Mouse (Mus musculus) midbrain, embryonic 10.5 days (tissue): ENCODE results near the gene Dock10. TPM values are rescaled to one million over a fixed set of nuclear protein-coding genes. Genes with fewer than 3 reads are reported as not detected.
"Not testable (repeated sequence)": the region's sequence is repeated elsewhere in the genome, so short reads cannot be mapped to it uniquely, and the experiment has no call there.

Experiments
- DNase-seq: peaks from one replicate; pipeline ENCODE4 v3.0.0-alpha.2; 2017; ENCODE audit warnings: low spot score
- H3K27ac ChIP-seq: fragments of 300-500 bp; sonication (generic); replicated peaks from 2 replicates; pipeline ENCODE4 v1.5.1; 2016; ENCODE audit warnings: mild to moderate bottlenecking
- H3K27me3 ChIP-seq: fragments of 300-500 bp; sonication (generic); 2 replicates; pipeline ENCODE4 v1.6.1; 2016; ENCODE audit warnings: low read depth, mild to moderate bottlenecking; ENCODE audit not compliant: poor library complexity, severe bottlenecking
- H3K36me3 ChIP-seq: fragments of 300-500 bp; sonication (generic); 2 replicates; pipeline ENCODE4 v1.6.1; 2016; ENCODE audit warnings: mild to moderate bottlenecking, moderate library complexity
- H3K4me1 ChIP-seq: fragments of 300-500 bp; sonication (generic); 2 replicates; pipeline ENCODE4 v1.6.1; 2016
- H3K4me3 ChIP-seq: fragments of 300-500 bp; sonication (generic); 2 replicates; pipeline ENCODE4 v1.5.1; 2016; ENCODE audit warnings: mild to moderate bottlenecking, moderate library complexity
- H3K9me3 ChIP-seq: fragments of 300-500 bp; sonication (generic); replicated peaks from 2 replicates; pipeline ENCODE4 v1.6.1; 2016; ENCODE audit warnings: mild to moderate bottlenecking
- WGBS: fragments of 180-500 bp; shearing (Covaris S2); methylation state at CpG from one replicate; pipeline ENCODE4 v1.1.7; 2016; 5-methylcytosine and 5-hydroxymethylcytosine counted together
- polyA plus RNA-seq: library from polyadenylated mRNA; unstranded; fragments of >200 nt; fragmentation: Nextera tagmentation; extraction: Ambion mirVana; gene quantifications from 2 replicates; pipeline ENCODE4 v1.2.1, GENCODE M21; 2016

The Dock10 gene
- polyA plus RNA-seq, 1 experiment from 2014 or later: 1.9 TPM

DNA sequence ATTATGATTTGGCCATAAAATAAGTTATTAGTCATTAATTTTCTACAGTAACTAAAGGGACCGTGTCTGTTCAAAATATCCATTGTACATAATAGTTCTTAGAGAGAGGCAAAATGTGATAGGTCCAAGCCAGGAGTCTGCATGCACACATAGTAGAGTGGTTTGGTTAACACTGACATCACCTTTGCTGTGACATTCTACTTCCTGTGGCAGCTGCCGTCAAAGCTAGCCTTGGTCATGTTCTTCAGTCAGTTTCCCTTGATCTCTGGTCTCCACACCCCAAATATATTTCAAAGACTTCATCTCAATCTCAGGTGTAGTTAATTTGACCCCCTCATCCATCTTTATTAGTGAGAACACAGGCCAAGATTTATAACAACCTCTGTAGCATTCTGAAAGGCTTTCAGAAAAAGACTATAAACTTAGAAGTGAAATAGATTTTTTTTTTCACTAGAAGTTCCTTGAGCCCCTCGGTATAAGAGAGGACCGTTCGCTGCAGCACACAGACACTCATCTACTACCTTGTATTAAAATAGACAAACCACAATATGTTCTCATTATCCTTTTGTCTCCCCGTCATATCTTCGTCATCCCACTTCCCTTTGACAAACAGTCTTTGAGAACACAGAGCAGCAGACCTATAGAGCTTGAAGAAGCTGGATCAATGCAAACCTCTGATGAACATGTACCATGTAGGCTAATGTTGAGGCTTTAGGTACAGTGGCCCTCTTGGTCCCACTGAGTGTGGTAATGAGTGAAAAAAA, 2.8 kb downstream of the Dock10 start:
- H3K9me3 ChIP-seq: no peaks in the 10 kb centered on the region
- H3K4me1 ChIP-seq: peaks cover 21% of the 10 kb centered on the region
- no peak overlapping the region for H3K27ac ChIP-seq
- H3K4me3 ChIP-seq: no peak overlapping the region
- peaks cover 38% of the 10 kb centered on the region for H3K27me3 ChIP-seq
- 95% methylated on average over 7 of the region's 7 CpGs for WGBS
- no peak for DNase-seq
- H3K36me3 ChIP-seq: no peaks in the 10 kb centered on the region

DNA sequence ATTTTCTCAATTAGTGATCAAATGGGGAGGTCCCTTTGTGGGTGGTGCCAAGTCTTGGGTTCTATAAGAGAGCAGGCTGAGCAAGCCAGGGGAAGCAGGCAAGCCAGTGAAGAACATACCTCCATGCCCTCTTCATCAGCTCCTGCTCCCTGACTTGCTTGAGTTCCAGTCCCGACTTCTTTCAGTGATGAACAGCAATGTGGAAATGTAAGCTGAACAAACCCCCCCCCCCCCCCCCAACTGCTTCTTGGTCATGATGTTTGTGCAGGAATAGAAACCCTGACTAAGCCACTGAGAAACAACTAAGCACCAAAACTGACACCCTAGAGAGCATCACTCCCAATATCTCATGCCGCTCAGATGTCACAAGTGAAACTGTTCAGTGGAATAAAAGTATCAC, 9.2 kb downstream of the Dock10 start:
- H3K27ac ChIP-seq, H3K9me3 ChIP-seq, H3K27me3 ChIP-seq, H3K4me1 ChIP-seq, DNase-seq, H3K36me3 ChIP-seq, H3K4me3 ChIP-seq: not testable (repeated sequence)
- 93% methylated on average over 2 of the region's 2 CpGs for WGBS

DNA sequence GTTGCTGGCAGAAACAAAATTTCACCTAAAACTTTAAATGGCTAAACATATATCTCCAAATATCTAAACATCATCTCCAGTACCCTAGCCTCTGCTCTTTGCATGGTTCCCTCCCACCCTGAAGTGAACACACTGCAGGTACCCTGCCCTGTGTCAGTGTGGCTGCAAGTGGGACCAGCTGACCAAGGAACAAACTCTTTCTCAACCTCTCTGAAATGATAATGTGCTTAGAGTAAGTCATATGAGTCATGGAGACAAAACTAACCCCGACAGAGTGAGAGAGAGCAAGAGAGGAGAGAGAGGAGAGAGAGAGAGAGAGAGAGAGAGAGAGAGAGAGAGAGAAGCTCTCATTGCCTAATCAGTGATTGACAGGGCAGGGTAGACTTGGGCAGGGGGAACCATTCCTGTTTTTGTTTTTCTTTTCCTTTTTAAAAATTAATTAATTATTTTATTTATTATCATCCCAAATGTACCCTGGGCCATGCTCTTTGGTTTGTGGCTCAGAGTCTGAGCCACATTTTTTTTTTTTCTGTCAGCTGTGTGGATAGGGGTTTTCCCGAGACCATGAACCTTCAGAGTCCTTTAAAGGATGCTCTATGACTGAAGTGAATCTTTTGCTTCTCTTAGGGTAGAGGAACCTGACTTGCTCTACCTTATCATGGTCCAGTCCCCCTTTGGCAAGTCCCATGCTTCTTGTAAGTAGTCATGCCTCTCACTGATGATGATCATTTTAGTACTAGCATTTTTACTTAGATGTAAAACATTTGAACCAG, 11.4 kb downstream of the Dock10 start:
- H3K27me3 ChIP-seq: no peaks in the 10 kb centered on the region
- 66% methylated on average over 2 of the region's 2 CpGs for WGBS
- no peaks in the 10 kb centered on the region for H3K9me3 ChIP-seq
- H3K27ac ChIP-seq: no peak overlapping the region
- no peaks in the 10 kb centered on the region for H3K36me3 ChIP-seq
- H3K4me3 ChIP-seq: no peak overlapping the region
- 0 out of 2 replicates have a peak, but pooled peaks cover 2% of the 10 kb centered on the region for H3K4me1 ChIP-seq
- DNase-seq: no peak

DNA sequence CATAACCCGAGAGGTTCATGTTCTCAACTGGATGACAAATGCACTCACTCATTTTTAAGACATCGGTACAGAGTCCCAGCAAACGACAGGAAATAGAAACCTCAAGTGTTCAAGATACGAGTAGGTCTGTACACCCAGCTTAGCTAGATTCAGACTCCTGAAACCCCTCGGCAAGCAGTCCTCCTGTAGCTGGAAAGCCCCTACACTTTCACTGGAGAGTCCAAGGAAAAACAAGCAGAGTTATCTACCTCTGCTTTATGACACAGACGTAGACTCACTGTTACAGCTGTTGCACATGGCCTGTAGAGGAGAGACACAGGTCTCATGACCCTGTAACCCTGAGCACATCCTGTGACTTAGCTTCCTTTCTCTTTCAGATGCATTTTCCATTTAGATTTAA, 12.1 kb downstream of the Dock10 start:
- Histone ChIP-seq H3K36me3 (no peaks in the 10 kb centered on the region), H3K4me3 (no peak overlapping the region), H3K9me3 (no peaks in the 10 kb centered on the region), H3K4me1 (0 out of 2 replicates have a peak, but pooled peaks cover 4% of the 10 kb centered on the region), H3K27ac (no peak overlapping the region), H3K27me3 (no peaks in the 10 kb centered on the region)
- WGBS: 86% methylated on average over 6 of the region's 6 CpGs
- no peak for DNase-seq

DNA sequence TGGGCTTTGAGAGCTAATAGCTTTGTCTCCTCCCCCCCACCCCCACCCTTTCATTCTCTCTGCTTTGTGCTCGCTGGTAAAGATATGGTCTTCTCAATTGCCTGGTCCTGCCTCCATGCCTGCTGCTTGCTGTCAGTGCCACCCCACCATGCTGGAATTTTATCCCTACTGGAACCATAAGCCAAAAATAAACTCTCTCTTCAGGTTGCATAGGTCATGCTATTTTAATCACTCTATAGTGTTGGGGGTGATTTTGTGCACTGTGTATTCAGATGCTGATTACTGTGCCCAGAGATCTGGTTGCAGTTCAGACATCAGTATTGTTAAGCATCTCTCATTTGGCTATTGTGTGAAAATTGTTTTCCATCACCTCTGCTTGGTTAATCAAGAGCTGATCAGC, 18.9 kb downstream of the Dock10 start:
- Histone ChIP-seq H3K4me1 (peaks cover 7% of the 10 kb centered on the region; the same call in 1 of the 2 replicates), H3K27ac (no peak overlapping the region), H3K36me3 (no peaks in the 10 kb centered on the region), H3K4me3 (no peak overlapping the region), H3K9me3 (no peaks in the 10 kb centered on the region), H3K27me3 (no peaks in the 10 kb centered on the region)
- 42% methylated on average over 1 of the region's 1 CpGs for WGBS
- DNase-seq: no peak

DNA sequence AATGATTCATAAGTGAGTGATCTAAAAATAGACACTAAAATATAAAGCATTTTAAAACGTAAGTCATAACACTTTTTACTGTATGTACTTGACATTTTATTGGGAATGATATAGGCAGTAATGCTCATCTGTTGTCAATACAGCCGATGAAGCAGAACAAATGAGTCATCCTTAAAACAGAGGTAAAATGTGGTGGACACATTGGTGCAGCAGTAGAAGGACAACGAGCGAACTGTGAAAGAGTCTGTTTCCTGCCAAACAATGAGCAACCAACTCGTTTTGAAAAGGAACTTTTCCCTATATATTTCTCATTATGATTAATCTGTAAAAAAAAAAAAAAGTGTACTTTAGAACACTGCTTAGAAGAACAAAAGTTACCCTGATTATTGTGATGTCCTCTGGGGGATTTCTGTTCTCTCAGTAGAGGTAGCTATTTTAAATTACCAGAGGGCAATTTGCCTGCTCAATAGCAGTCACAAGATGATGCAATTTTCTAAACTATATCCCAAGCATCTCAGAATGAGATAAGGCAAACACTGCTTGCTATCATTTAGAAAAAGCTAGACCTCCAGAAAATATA, 20.4 kb downstream of the Dock10 start:
- H3K4me3 ChIP-seq: no peak overlapping the region
- H3K27ac ChIP-seq: no peak overlapping the region
- no peaks in the 10 kb centered on the region for H3K36me3 ChIP-seq
- peaks cover 7% of the 10 kb centered on the region; the same call in 1 of the 2 replicates for H3K4me1 ChIP-seq
- no peak for DNase-seq
- WGBS: 86% methylated on average over 5 of the region's 5 CpGs
- H3K9me3 ChIP-seq: no peaks in the 10 kb centered on the region
- no peaks in the 10 kb centered on the region for H3K27me3 ChIP-seq

DNA sequence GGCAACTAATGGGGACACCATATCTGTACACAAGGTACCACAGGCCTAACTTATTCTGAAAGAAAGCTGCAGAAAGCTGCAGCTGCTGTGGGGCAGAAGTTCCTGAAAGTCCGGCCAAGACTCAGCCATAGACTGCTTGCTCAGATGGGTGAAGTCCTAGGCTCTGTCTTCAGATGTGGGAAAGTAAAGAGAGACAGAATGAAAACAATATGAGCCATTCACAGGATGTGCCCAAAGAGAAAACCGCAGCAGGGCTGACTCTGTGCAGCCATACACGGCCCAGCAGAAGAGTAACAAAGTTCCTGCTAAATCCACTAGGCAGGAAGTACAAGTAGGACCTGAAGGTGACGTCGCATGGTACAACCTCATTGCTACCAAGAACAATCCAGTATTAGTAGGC, 27.7 kb downstream of the Dock10 start:
- no peaks in the 10 kb centered on the region for H3K36me3 ChIP-seq
- 89% methylated on average over 5 of the region's 5 CpGs for WGBS
- DNase-seq: no peak
- no peak overlapping the region for H3K4me3 ChIP-seq
- no peaks in the 10 kb centered on the region for H3K4me1 ChIP-seq
- no peak overlapping the region for H3K27ac ChIP-seq
- no peaks in the 10 kb centered on the region for H3K27me3 ChIP-seq
- H3K9me3 ChIP-seq: no peaks in the 10 kb centered on the region

DNA sequence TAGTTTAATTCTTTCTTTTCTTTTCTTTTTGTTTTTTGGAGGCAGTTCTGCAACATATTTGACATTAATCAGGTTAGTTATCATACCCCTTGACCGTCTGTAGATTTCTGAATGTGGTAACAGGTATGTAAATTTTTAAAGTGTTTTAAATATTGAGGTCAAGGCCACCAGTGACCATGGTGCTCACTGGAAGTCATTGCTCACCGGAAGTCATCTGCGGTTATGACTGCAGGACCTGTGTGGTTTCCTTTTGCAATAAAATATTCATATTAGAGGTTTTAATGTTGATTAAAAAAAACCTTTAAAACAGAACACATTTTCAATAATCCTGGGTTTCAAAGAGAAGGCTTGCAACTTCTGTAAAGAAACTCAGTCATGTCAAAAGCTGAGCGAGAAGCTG, 28.2 kb downstream of the Dock10 start:
- WGBS: 93% methylated on average over 4 of the region's 4 CpGs
- Histone ChIP-seq H3K36me3 (no peaks in the 10 kb centered on the region), H3K4me1 (no peaks in the 10 kb centered on the region), H3K9me3 (no peaks in the 10 kb centered on the region), H3K27ac (no peak overlapping the region), H3K27me3 (no peaks in the 10 kb centered on the region), H3K4me3 (no peak overlapping the region)
- DNase-seq: no peak

DNA sequence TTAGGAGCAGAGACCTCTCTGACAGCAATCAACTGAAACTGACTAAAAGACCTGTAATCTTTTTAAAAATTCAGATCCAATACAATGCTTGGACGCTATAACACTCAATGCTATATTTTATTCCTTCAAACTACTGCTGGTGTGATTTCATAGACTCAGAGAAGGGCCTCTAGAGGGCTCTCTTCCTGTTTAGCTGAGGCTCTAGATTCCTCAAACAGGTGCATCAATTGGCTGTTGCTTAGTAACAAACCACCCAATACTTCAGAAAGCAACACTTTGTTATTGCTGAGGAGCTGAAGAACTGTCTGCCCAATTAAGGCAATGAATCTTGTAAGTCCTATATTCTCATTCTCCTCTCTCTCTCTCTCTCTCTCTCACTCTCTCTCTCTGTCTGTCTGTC, 30.1 kb downstream of the Dock10 start:
- DNase-seq: no peak
- H3K9me3 ChIP-seq: no peaks in the 10 kb centered on the region
- no peak overlapping the region for H3K27ac ChIP-seq
- no peaks in the 10 kb centered on the region for H3K36me3 ChIP-seq
- H3K27me3 ChIP-seq: no peaks in the 10 kb centered on the region
- H3K4me1 ChIP-seq: no peaks in the 10 kb centered on the region
- no peak overlapping the region for H3K4me3 ChIP-seq
- 59% methylated on average over 1 of the region's 1 CpGs for WGBS

DNA sequence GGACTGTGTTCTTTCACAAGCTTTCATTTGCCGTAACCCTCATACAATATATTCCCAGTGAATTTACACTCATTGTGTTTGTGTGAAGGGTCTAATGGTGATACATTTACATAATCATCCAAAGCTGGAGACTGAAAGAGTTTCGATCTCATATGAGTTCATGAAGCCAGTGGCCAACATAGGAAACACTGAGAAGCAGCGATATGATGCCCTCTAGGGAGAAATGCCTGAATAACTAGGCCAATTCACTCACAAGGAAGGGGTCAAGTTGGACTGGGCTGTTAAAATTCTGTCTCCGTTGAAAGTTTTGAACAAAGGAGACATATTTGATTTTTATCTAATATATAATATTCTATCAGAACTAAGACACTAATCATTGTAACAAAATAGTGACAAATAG, 30.9 kb downstream of the Dock10 start:
- H3K27me3 ChIP-seq: no peaks in the 10 kb centered on the region
- H3K9me3 ChIP-seq: no peaks in the 10 kb centered on the region
- H3K36me3 ChIP-seq: no peaks in the 10 kb centered on the region
- H3K27ac ChIP-seq: no peak overlapping the region
- WGBS: 83% methylated on average over 4 of the region's 4 CpGs
- DNase-seq: no peak
- no peaks in the 10 kb centered on the region for H3K4me1 ChIP-seq
- no peak overlapping the region for H3K4me3 ChIP-seq

DNA sequence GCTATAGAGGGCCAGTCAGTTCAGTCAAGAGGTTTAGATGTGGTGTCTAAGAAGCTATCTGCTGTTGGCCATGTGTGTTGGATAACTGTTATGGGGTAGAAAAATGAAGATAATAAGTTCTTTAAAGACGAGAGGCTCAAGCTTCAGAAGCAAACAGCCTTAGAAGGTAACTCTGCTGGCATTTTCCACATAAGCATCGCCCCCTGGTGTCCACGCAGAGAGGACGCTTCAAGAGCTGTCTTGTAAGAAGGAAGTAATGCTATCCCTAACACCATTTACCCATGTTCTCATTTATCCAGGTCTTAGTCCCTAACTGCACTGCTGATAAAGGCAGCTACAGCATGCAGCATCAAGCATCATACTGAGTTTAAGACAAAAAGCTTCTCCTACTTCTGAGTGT, 35.7 kb downstream of the Dock10 start:
- DNase-seq: no peak
- Histone ChIP-seq H3K27me3 (no peaks in the 10 kb centered on the region), H3K4me3 (no peak overlapping the region), H3K27ac (no peak overlapping the region), H3K36me3 (no peaks in the 10 kb centered on the region), H3K4me1 (no peaks in the 10 kb centered on the region), H3K9me3 (no peaks in the 10 kb centered on the region)
- 33% methylated on average over 4 of the region's 4 CpGs for WGBS

DNA sequence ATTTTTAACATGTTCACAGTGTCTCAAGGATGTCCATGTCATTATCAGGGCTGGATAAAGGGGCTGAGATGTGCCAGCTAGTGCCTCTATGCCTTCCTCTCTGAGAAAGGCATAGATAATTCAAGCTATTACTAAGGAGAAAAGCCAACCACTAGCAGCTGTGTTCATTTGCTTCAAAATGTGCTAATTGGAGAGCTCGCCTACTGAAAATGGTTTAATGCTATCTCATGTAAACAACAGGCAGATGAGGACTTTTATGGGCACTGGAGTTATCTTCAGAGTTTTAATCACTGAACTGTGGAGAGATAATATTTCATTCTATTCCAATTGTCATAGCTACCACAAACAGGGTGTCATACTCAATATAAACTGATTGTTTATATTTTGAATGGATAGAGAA, 36.3 kb downstream of the Dock10 start:
- no peak overlapping the region for H3K27ac ChIP-seq
- no peaks in the 10 kb centered on the region for H3K27me3 ChIP-seq
- no peaks in the 10 kb centered on the region for H3K4me1 ChIP-seq
- DNase-seq: no peak
- no peak overlapping the region for H3K4me3 ChIP-seq
- no peaks in the 10 kb centered on the region for H3K9me3 ChIP-seq
- 85% methylated on average over 1 of the region's 1 CpGs for WGBS
- no peaks in the 10 kb centered on the region for H3K36me3 ChIP-seq

DNA sequence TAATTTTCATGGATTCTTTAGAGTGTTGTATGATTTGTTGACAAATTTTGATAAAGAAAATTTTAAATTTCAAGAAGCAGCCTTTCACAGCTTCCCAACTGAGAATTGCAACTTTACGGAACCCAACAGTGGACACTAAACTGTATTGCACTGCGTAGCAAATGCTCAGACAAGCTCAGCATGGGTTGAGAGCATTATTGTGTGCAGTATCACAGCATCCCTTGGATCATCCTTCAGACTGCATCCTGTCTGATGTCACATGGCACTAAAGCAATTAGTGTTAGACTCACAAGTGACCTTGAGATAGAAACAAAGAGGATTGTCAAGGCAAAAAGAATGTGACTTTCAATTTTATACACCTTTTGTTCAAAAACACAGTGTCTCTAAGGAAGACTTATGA, 37.1 kb downstream of the Dock10 start:
- H3K9me3 ChIP-seq: no peaks in the 10 kb centered on the region
- H3K27me3 ChIP-seq: no peaks in the 10 kb centered on the region
- H3K27ac ChIP-seq: no peak overlapping the region
- H3K36me3 ChIP-seq: no peaks in the 10 kb centered on the region
- no peak for DNase-seq
- WGBS: 96% methylated on average over 2 of the region's 2 CpGs
- no peaks in the 10 kb centered on the region for H3K4me1 ChIP-seq
- no peak overlapping the region for H3K4me3 ChIP-seq
